Mouse (Mus musculus): ENCODE measurements at regions not wholly inside any gene's neighbourhood (a gene's known extent, or its start where the extent isn't known, plus 50 kb on each side); places are given as distances from the start of the nearest gene placed in this dataset.

- peak in 1 of 2 experiments; percentile 9 for DNase-seq (ENCODE audit: low spot score in 2 of 2)
These were observed 59.8 kb upstream of the Nrg3 start for GRCm38 (mm10) chr14:39532689-39533088.
